Mouse (Mus musculus) spleen, adult 2 months (tissue): ENCODE results near the gene Cpvl. TPM values are rescaled to one million over a fixed set of nuclear protein-coding genes. Genes with fewer than 3 reads are reported as not detected.

Experiments used
- DNase-seq, 2 experiments: peaks; one replicate each; pipeline versions ENCODE4 v3.0.0 to v3.0.0-alpha.2; 2012 to 2021; ENCODE audit warnings: low spot score in 2 of 2, low read depth in 1 of 2
- H3K27ac ChIP-seq: fragments of 200-500 bp; 2 replicates; pipeline ENCODE4 v1.5.1; 2012; ENCODE audit warnings: low read length, inconsistent platforms; ENCODE audit not compliant: insufficient read depth
- H3K27me3 ChIP-seq: fragments of 200-500 bp; 2 replicates; pipeline ENCODE4 v1.6.1; 2012; ENCODE audit warnings: mild to moderate bottlenecking, moderate library complexity, low read length, inconsistent platforms; ENCODE audit not compliant: control insufficient read depth, insufficient read depth
- H3K36me3 ChIP-seq: fragments of 200-500 bp; 2 replicates; pipeline ENCODE4 v1.6.1; 2012; ENCODE audit warnings: mild to moderate bottlenecking, low read length, inconsistent platforms; ENCODE audit not compliant: control insufficient read depth, insufficient read depth
- H3K4me1 ChIP-seq: fragments of 200-500 bp; 2 replicates; pipeline ENCODE4 v1.6.1; 2011; ENCODE audit warnings: inconsistent platforms; ENCODE audit not compliant: control insufficient read depth, insufficient read depth, insufficient read length
- H3K4me3 ChIP-seq: fragments of 200-500 bp; 2 replicates; pipeline ENCODE4 v1.5.1; 2011; ENCODE audit warnings: mild to moderate bottlenecking, inconsistent platforms; ENCODE audit not compliant: insufficient read depth, insufficient read length; ENCODE audit errors: extremely low read depth
- CTCF ChIP-seq: fragments of 200-500 bp; IDR thresholded peaks from 2 replicates; pipeline ENCODE4 v1.5.1; 2011; ENCODE audit warnings: mild to moderate bottlenecking, inconsistent platforms; ENCODE audit not compliant: insufficient read depth, insufficient read length, insufficient replicate concordance; ENCODE audit errors: extremely low read depth
- POLR2A ChIP-seq: fragments of 200-500 bp; IDR thresholded peaks from 2 replicates; pipeline ENCODE4 v1.6.1; 2011; ENCODE audit warnings: low read depth, low read length, inconsistent platforms
- WGBS: fragments of 180-500 bp; shearing (Covaris S2); methylation state at CpG from one replicate; pipeline ENCODE4 v1.1.7; 2018; 5-methylcytosine and 5-hydroxymethylcytosine counted together
- polyA plus RNA-seq: library from polyadenylated mRNA; depleted of rRNA; stranded (reverse); fragments of >200 nt; gene quantifications from 2 replicates; pipeline ENCODE4 v1.2.3, GENCODE M21; 2012; rRNA removed

The Cpvl gene
- polyA plus RNA-seq: not detected in 2 replicates

GRCm38 (mm10) chr6:53978571-53978970 is at the start of gene Cpvl:
TSS of gene Cpvl (minus strand) at chr6:53978671.
- 88% methylated on average over 5 of the region's 5 CpGs for WGBS
- TF ChIP-seq POLR2A (no peak), CTCF (no peak)

DNA sequence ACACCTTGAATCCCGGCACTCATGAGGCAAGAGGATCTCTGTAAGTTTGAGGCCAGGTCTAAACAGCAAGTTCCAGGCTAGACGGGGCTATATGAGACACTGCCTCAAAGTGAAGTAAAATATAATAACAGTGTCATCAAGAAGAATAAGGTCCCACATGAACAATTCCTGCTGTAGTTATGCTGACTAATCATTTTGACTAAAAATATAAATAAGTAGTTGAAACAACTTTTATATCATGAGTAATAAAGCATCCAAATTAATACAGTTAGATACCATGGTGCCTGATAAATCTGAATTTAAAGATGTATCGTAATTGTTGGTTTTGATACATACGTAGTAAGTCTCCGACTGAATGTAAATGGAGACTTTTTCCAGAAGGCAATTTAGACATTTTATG is 45.4 kb upstream of the Cpvl start:
- H3K27me3 ChIP-seq: no peaks in the 10 kb centered on the region
- H3K4me1 ChIP-seq: no peaks in the 10 kb centered on the region
- 95% methylated on average over 5 of the region's 5 CpGs for WGBS
- TF ChIP-seq CTCF (no peak), POLR2A (no peak)
- H3K27ac ChIP-seq: no peak overlapping the region
- H3K36me3 ChIP-seq: no peaks in the 10 kb centered on the region
- no peak overlapping the region for H3K4me3 ChIP-seq
- DNase-seq: no peak

More at GRCm38 (mm10) chr6:53978571-53978970, at the start of gene Cpvl:
- H3K36me3 ChIP-seq: no peaks in the 10 kb centered on the region
- H3K27ac ChIP-seq: no peak within 1 kb of the TSS
- H3K4me1 ChIP-seq: no peaks in the 10 kb centered on the region
- DNase-seq: no peak
- H3K27me3 ChIP-seq: no peaks in the 10 kb centered on the region
- no peak within 1 kb of the TSS for H3K4me3 ChIP-seq

- DNase-seq: no peak
- 20% methylated on average over 15 of the region's 15 CpGs for WGBS
- Histone ChIP-seq H3K4me1 (no peaks in the 10 kb centered on the region), H3K27me3 (no peaks in the 10 kb centered on the region), H3K36me3 (no peaks in the 10 kb centered on the region), H3K4me3 (no peak overlapping the region), H3K27ac (no peak overlapping the region)
- TF ChIP-seq CTCF (no peak), POLR2A (no peak)
Observed at GRCm38 (mm10) chr6:54021123-54021789, 42.8 kb upstream of the Cpvl start.

DNA sequence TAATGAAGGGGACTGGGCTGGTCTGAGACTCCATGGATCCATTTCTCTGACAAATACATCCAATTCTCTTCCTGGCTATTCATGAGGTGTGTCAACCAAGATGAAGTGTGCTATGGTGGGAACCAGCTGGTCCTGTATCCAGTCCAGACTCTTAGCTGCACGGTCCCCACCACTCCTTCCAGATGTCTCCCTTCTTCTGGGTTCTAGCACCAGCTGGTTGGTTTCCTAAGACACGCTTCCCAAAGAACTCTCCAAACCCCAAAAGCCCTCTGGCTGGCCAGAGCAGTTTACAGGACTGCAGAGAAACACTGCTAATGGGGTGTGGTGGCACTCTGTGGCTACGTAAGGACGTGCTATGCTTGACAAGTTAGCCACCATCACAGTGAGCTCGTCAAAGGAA is 40.4 kb upstream of the Cpvl start:
- no peak for DNase-seq
- Histone ChIP-seq H3K36me3 (no peaks in the 10 kb centered on the region), H3K4me1 (no peaks in the 10 kb centered on the region), H3K27me3 (no peaks in the 10 kb centered on the region), H3K27ac (no peak overlapping the region), H3K4me3 (no peak overlapping the region)
- 80% methylated on average over 5 of the region's 5 CpGs for WGBS
- TF ChIP-seq CTCF: no peak
- no peak for TF ChIP-seq POLR2A

DNA sequence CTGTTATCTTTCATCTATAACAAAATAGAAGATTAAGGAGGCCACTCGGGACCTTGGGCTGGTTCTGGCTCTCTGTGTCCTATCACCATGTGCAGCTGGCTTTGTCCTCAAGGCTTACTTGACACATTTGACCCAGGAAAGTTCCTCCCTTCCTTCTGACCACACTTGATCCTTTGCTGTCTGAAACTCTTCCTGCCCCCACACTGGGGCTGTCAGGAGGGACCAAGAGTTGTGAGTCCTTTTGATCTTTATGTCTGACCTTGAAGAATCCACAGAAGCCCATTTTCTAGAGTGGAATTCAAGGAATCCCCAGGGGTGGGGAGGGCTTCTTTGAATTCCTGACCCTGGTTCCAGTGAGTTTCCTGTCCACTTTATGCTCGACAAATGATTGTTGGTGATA is 39.6 kb upstream of the Cpvl start:
- TF ChIP-seq POLR2A (no peak), CTCF (no peak)

GRCm38 (mm10) chr6:54012163-54012562 is 33.7 kb upstream of the Cpvl start:
- H3K27me3 ChIP-seq: no peaks in the 10 kb centered on the region
- H3K27ac ChIP-seq: no peak overlapping the region
- H3K4me3 ChIP-seq: no peak overlapping the region
- TF ChIP-seq POLR2A (no peak), CTCF (no peak)
- no peaks in the 10 kb centered on the region for H3K36me3 ChIP-seq
- 93% methylated on average over 1 of the region's 1 CpGs for WGBS
- no peaks in the 10 kb centered on the region for H3K4me1 ChIP-seq
- DNase-seq: no peak

More for the DNA sequence above, 39.6 kb upstream of the Cpvl start:
- 70% methylated on average over 2 of the region's 2 CpGs for WGBS
- no peak overlapping the region for H3K4me3 ChIP-seq
- H3K27me3 ChIP-seq: no peaks in the 10 kb centered on the region
- no peaks in the 10 kb centered on the region for H3K36me3 ChIP-seq
- H3K27ac ChIP-seq: no peak overlapping the region
- no peak for DNase-seq
- no peaks in the 10 kb centered on the region for H3K4me1 ChIP-seq

GRCm38 (mm10) chr6:54010362-54010761 is 31.9 kb upstream of the Cpvl start:
- Histone ChIP-seq H3K4me3 (no peak overlapping the region), H3K36me3 (no peaks in the 10 kb centered on the region), H3K27ac (no peak overlapping the region), H3K27me3 (no peaks in the 10 kb centered on the region), H3K4me1 (no peaks in the 10 kb centered on the region)
- DNase-seq: no peak
- TF ChIP-seq CTCF (no peak), POLR2A (no peak)
- 89% methylated on average over 9 of the region's 9 CpGs for WGBS
